Mouse (Mus musculus) bone marrow, adult 2 months (tissue): Measurements from ENCODE around the gene Shisal2a. TPM values are rescaled to one million over a fixed set of nuclear protein-coding genes. Genes with fewer than 3 reads are reported as not detected.
A peak's percentile ranks its signal among the peaks of the same experiment; 100 is the strongest.

Experiments used
- H3K27ac ChIP-seq: fragments of 200-500 bp; 2 replicates; pipeline ENCODE4 v1.5.1; 2012; ENCODE audit warnings: low read depth, mild to moderate bottlenecking, control low read depth, inconsistent platforms, low read length; ENCODE audit not compliant: control insufficient read depth, poor library complexity, insufficient read depth
- H3K4me1 ChIP-seq: fragments of 200-500 bp; 2 replicates; pipeline ENCODE4 v1.6.1; 2011; ENCODE audit warnings: low read length; ENCODE audit not compliant: control insufficient read depth, insufficient read depth
- H3K4me3 ChIP-seq: fragments of 200-500 bp; replicated peaks from 2 replicates; pipeline ENCODE3; 2011; ENCODE audit warnings: mild to moderate bottlenecking, low read depth, low read length, control low read depth; ENCODE audit not compliant: control insufficient read depth
- CTCF ChIP-seq: fragments of 200-500 bp; IDR thresholded peaks from 2 replicates; pipeline ENCODE4 v1.5.1; 2011; ENCODE audit warnings: low read length, control low read depth; ENCODE audit not compliant: control insufficient read depth, insufficient read depth
- POLR2A ChIP-seq: fragments of 200-500 bp; IDR thresholded peaks from 2 replicates; pipeline ENCODE4 v1.6.1; 2011; ENCODE audit warnings: low read depth, mild to moderate bottlenecking, control low read depth, low read length, borderline replicate concordance; ENCODE audit not compliant: control insufficient read depth
- WGBS: fragments of 180-500 bp; shearing (Covaris S2); methylation state at CpG from one replicate; pipeline ENCODE4 v1.1.7; 2018; 5-methylcytosine and 5-hydroxymethylcytosine counted together
- polyA plus RNA-seq: library from polyadenylated mRNA; stranded (reverse); fragments of >200 nt; gene quantifications from 2 replicates; pipeline ENCODE4 v1.2.4, GENCODE M21; 2011; ENCODE audit warnings: low replicate concordance; ENCODE audit not compliant: missing spikeins, insufficient read depth, insufficient read length

Shisal2a gene
- polyA plus RNA-seq, 1 experiment: not detected

DNA sequence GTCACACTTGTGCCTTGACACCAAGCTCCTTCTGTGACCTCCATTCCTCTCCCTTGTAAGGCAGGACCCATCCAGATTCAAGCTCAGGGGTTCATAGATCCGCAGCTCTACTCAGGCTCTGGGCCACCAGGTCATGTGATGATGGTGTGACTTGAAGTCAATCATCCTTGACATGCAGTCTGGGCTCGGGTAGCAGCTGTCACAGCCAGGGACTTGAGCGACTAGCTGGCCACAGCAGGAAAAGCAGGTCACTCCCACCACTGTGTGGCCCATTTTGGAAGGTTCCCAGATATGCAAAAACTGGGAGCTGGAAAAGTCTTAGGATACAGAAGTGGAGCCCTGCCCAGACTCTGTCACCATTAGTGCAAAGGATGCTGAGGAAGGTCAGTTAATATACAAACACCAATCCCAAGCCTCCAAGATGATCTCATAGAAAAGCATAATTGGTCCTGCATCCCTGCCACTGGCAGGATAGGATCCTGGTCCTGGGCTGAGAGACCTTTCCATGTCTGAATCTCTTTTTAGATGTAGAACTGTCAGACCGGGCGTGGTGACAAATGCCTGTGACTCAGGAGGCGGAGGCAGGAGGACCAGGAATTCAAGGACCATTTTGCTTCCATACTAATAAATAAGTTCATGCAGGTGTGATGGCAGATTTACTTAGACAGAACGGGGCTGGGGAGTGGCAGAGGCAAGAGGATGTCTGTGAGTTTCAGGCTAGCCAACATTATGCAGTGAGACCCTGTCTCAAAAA lies 62.3 kb downstream of the Shisal2a start:
- 71% methylated on average over 7 of the region's 7 CpGs for WGBS
- H3K4me3 ChIP-seq: no peak overlapping the region
- peaks cover 6% of the 10 kb centered on the region; the same call in 1 of the 2 replicates for H3K4me1 ChIP-seq
- no peak for TF ChIP-seq POLR2A
- TF ChIP-seq CTCF: no peak
- no peak overlapping the region for H3K27ac ChIP-seq

DNA sequence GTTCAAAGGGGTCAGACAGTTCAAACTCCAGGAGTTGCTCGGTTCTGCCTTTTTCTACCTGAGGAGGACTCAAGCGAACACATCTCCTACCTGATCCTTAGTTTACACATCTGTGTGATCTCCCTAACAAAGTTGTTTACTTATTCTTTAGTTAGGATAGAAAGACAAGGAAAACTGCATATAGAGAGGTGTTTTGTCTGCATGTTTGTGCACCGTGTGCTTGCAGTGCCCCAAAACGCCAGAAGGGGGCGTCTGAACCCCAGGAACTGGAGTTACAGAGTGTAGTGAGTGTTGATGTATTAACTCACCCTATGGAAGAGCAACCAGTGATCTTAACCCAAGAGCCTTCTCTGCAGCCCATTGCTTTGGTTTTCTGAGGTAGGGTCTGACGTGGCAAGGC lies 63.4 kb downstream of the Shisal2a start:
- TF ChIP-seq CTCF: peak; percentile 36; the same call in 1 of the 2 replicates
- TF ChIP-seq POLR2A: no peak
- no peak overlapping the region for H3K27ac ChIP-seq
- peaks cover 6% of the 10 kb centered on the region; the same call in 1 of the 2 replicates for H3K4me1 ChIP-seq
- H3K4me3 ChIP-seq: no peak overlapping the region
- WGBS: 75% methylated on average over 6 of the region's 6 CpGs

GRCm38 (mm10) chr4:108318649-108319615 lies 64.2 kb downstream of the Shisal2a start:
- no peak overlapping the region for H3K4me3 ChIP-seq
- 38% methylated on average over 8 of the region's 8 CpGs for WGBS
- peak overlapping the region; percentile 79 for H3K27ac ChIP-seq
- H3K4me1 ChIP-seq: peaks cover 6% of the 10 kb centered on the region; the same call in 1 of the 2 replicates
- no peak for TF ChIP-seq POLR2A

Other genes starting within 250 kb of the Shisal2a start
- gene Scp2, start 238.4 kb downstream of the Shisal2a start, polyA plus RNA-seq: 27.1 and 81.7 TPM in 2 replicates
- gene Echdc2, start 217.9 kb downstream of the Shisal2a start, polyA plus RNA-seq: 8.0 and 20.0 TPM in 2 replicates
- 0.62 TPM in 1 of 2 replicates, not detected in the other for gene Zyg11a, start 165.3 kb downstream of the Shisal2a start, polyA plus RNA-seq
- 3.3 and 5.5 TPM in 2 replicates for gene Zyg11b, start 82.3 kb downstream of the Shisal2a start, polyA plus RNA-seq
- 4.9 and 17.3 TPM in 2 replicates for gene Coa7, start 55.2 kb downstream of the Shisal2a start, polyA plus RNA-seq
- 1.5 TPM in 1 of 2 replicates, not detected in the other for gene Gpx7, start 23.6 kb upstream of the Shisal2a start, polyA plus RNA-seq
- 11.5 and 16.6 TPM in 2 replicates for gene Tut4, start 76.1 kb upstream of the Shisal2a start, polyA plus RNA-seq
- gene Prpf38a, start 196.0 kb upstream of the Shisal2a start, polyA plus RNA-seq: 19.5 and 43.3 TPM in 2 replicates
- gene Orc1, start 196.1 kb upstream of the Shisal2a start, polyA plus RNA-seq: 16.1 and 16.3 TPM in 2 replicates
- 19.0 and 48.4 TPM in 2 replicates for gene Cc2d1b, start 236.6 kb upstream of the Shisal2a start, polyA plus RNA-seq